ENCODE assay signal across 13 mouse cellular contexts in genomic region chr2:38168606-38169005, GRCm38 (mm10).
"Had no signal": no experiment of that assay in that cellular context is flagged by ENCODE, and none has a peak within 500 bp of the region (broad histone marks: within the 10 kb centered on the region; RNA-seq: fewer than 3 reads in every experiment).

No protein-coding gene starts in this region.

- H3K27me3 ChIP-seq: kidney, embryonic 15.5 days; limb, embryonic 15.5 days; liver, embryonic 12.5 days; neural tube, embryonic 15.5 days had no signal

- H3K27ac ChIP-seq: kidney, embryonic 15.5 days; limb, embryonic 15.5 days; liver, embryonic 12.5 days; midbrain, embryonic 10.5 days; neural tube, embryonic 15.5 days had no signal

- H3K4me1 ChIP-seq: limb, embryonic 15.5 days; neural tube, embryonic 15.5 days had no signal

- H3K9ac ChIP-seq: kidney, embryonic 15.5 days; limb, embryonic 15.5 days; liver, embryonic 12.5 days; neural tube, embryonic 15.5 days had no signal

- H3K36me3 ChIP-seq: kidney, embryonic 15.5 days; limb, embryonic 15.5 days; liver, embryonic 12.5 days; midbrain, embryonic 10.5 days; neural tube, embryonic 15.5 days had no signal

- H3K4me2 ChIP-seq: kidney, embryonic 15.5 days; limb, embryonic 15.5 days; liver, embryonic 12.5 days; neural tube, embryonic 15.5 days had no signal

- H3K4me3 ChIP-seq: kidney, embryonic 15.5 days; limb, embryonic 15.5 days; liver, embryonic 12.5 days; midbrain, embryonic 10.5 days; myocyte; neural tube, embryonic 15.5 days had no signal

- ATAC-seq: liver, embryonic 12.5 days had no signal

- DNase-seq: kidney, adult 2 months; kidney, postnatal 14 days; midbrain, embryonic 14.5 days; right cerebral cortex, adult 18-20 months; right cerebral cortex, postnatal 25 days; thymus, adult 2 months; thymus, postnatal 25 days had no signal

- H3K9me3 ChIP-seq: kidney, embryonic 15.5 days; limb, embryonic 15.5 days; liver, embryonic 12.5 days; midbrain, embryonic 10.5 days; neural tube, embryonic 15.5 days had no signal
